Mouse (Mus musculus) gastrocnemius, adult 2 months (tissue): ENCODE data around the gene Cirbp. TPM values are rescaled to one million over a fixed set of nuclear protein-coding genes. Genes with fewer than 3 reads are reported as not detected.
"Not testable (repeated sequence)": the region's sequence is repeated elsewhere in the genome, so short reads cannot be mapped to it uniquely, and the experiment has no call there.

Experiments
- DNase-seq: peaks from one replicate; pipeline ENCODE4 v3.0.0; 2022
- H3K27ac ChIP-seq: fragments of 200-600 bp; 2 replicates; pipeline ENCODE4 v1.8.1; 2022; ENCODE audit warnings: mild to moderate bottlenecking
- H3K4me3 ChIP-seq: fragments of 200-600 bp; 2 replicates; pipeline ENCODE4 v1.8.1; 2022; ENCODE audit warnings: mild to moderate bottlenecking, moderate library complexity
- CTCF ChIP-seq: fragments of 200-600 bp; IDR thresholded peaks from 2 replicates; pipeline ENCODE4 v1.8.1; 2022; ENCODE audit warnings: antibody characterized with exemption, mild to moderate bottlenecking, moderate library complexity
- intact Hi-C: fragments of 180-260 bp; cut with DNase I; formaldehyde crosslinking; loops from one replicate; pipeline ENCODE4 v1.15.1; 2025
- total RNA-seq, 2 experiments: library from RNA; stranded (reverse); gene quantifications; 2 replicates each; pipeline ENCODE4 v1.2.3; 2021

Cirbp gene
- total RNA-seq, 2 experiments from 2014 or later = 22.1 to 30.7 TPM

DNA sequence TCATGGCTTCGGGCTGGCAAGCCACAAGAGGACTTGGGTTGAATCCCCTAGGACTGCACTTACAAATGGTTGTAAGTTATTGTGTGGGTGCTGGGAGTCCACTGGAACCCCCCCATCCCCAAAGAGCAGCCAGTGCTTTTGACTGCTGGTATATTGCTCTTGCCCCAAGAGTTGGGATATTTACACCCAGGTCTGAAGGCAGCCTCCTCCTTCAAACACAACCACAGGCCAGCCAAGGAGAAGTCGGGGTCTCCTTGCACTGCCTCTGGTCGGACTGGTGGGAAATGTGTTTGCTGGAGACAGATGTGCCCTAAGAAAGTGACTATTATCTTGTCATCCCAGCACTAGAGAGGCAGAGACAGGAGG, 3.6 kb upstream of the Cirbp start:
- intact Hi-C loops = no loop called here
- no peak for TF ChIP-seq CTCF
- no peak for DNase-seq
- Histone ChIP-seq H3K4me3 (no peak overlapping the region), H3K27ac (peak overlapping the region; percentile 93)

DNA sequence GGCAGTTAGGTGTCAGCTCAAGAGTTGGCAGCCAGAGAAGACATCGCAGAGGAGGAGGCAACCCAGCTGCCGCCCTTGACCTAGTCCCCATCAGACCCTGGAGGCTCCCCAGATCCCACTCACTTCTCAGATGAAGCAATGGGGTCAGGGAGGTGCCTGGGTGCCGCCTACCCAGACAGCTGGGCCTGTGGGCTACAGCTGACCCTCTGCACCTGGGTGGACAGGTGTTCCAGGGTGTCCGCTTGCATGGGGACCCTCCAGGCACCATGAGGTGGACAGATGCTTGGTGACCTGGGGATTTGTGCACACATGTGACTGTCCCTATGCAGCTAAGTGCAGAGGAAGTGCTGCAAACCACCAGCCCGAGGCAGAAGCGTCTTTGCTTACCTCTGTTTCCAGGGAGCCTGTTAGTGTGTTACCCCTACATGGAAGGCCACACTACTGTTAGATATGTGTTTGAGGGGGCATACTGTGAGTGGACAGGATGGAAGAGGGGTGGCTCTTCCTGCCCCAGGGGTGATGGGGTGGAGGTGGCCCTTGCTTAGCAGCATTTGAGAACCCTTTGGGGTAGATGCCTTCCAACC, 3.0 kb upstream of the Cirbp start:
- intact Hi-C loops = no loop called here
- Histone ChIP-seq H3K4me3 (no peak overlapping the region), H3K27ac (peak overlapping the region; percentile 93)
- TF ChIP-seq CTCF = no peak
- DNase-seq = no peak

DNA sequence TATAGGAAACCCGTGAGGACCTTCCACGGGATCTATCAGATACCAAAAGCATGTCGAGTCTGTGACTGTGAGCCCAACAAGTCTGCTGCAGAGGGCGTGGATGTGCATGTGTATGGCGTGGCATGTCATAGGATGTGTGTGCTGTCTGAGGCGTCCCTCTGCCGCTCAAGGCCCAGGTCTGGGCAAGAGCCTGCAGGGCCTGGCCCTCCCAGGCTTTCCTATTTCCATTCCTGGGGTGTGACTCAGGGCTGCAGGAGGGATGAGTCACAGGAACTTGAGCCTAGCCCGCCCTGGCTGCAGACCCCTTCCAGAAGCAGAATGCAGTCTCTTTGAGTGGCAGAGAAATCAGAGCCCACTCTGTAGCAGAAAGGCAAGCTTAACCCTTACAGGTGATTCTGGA, 2.1 kb upstream of the Cirbp start:
- Histone ChIP-seq H3K27ac (peak overlapping the region; percentile 93), H3K4me3 (no peak overlapping the region; the same call in 1 of the 2 replicates)
- no peak for TF ChIP-seq CTCF
- DNase-seq = peak; percentile 73
- intact Hi-C loops = loop anchor here (2.0 kb wide), 1 partner anchor 179 kb away; the partner anchor contains the start of gene Tmem259

- DNase-seq = no peak
- H3K4me3 ChIP-seq = peak overlapping the region; percentile 70
- H3K27ac ChIP-seq = peak overlapping the region; percentile 93
- TF ChIP-seq CTCF = no peak
- intact Hi-C loops = loop anchor here (2.0 kb wide), 1 partner anchor 180 kb away; the partner anchor contains the start of gene Tmem259
These were observed 1.4 kb upstream of the Cirbp start for GRCm38 (mm10) chr10:80164161-80164997.

DNA sequence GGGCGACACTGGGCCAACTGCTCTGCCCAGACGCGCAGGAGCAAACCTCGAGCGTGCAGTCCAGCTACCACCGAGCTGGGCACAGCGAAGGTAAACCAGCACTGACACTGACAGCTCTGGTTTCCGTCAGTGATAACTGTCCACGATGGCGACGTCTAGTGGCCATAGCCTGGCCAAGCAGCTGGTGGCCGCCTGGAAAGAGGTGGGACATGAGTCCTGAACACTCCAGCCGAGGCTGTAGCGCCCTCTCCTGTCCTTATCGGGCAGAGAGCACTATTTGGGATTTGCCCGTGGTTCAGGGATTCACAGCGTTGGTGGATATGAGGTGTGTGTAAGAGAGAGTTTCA, 814 bp upstream of the Cirbp start:
- DNase-seq = peak; percentile 96
- H3K4me3 ChIP-seq = peak overlapping the region; percentile 70
- TF ChIP-seq CTCF = no peak; the same call in 1 of the 2 replicates
- H3K27ac ChIP-seq = peak overlapping the region; percentile 93
- intact Hi-C loops = loop anchor here (1.0 to 2.0 kb wide), 2 partner anchors 20 to 180 kb away; partner anchors contain the start of gene Tmem259

- DNase-seq, intact Hi-C loops, H3K27ac ChIP-seq, H3K4me3 ChIP-seq: not testable (repeated sequence)
These were observed 351 bp downstream of the Cirbp start for GRCm38 (mm10) chr10:80166136-80166535.

DNA sequence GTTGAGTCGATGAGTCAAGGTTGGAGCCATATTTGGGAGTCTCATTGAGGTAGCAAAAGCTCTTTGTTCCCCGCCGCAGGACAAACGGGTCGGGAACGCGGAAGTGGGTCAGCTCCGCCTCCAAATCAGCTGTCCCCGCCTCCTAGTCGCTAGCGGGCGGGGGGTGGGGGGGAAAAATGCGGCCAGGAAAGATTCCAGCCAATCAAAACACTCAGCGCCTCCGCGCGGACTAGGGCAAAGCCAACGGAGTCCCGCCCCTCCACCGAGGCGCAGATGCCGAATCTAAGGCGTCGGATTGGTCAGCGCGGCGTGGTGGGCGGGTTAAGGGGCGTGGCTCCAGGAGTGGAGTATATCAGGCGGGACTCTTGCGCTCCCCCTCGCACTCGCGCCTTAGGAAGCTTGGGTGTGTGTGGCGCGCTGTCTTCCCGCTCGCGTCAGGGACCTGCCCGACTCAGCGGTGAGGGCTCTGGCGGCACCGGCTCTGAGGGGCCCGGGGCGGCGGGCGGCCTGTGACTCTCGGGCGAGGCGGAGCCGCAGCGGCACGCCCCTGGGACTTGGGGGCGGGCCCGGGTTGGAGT, 1.8 kb downstream of the Cirbp start:
- no peak for TF ChIP-seq CTCF
- DNase-seq = peak; percentile 99
- Histone ChIP-seq H3K4me3 (peak overlapping the region; percentile 99), H3K27ac (peak overlapping the region; percentile 99)
- intact Hi-C loops = no loop called here

GRCm38 (mm10) chr10:80168038-80168661, 2.4 kb downstream of the Cirbp start:
- TF ChIP-seq CTCF = no peak
- Histone ChIP-seq H3K27ac (peak overlapping the region; percentile 99), H3K4me3 (peak overlapping the region; percentile 99)
- intact Hi-C loops = no loop called here
- DNase-seq = peak; percentile 96

- H3K27ac ChIP-seq = peak overlapping the region; percentile 99
- no peak for TF ChIP-seq CTCF
- H3K4me3 ChIP-seq = peak overlapping the region; percentile 99
- DNase-seq = no peak
- intact Hi-C loops = no loop called here
These were observed 3.3 kb downstream of the Cirbp start for GRCm38 (mm10) chr10:80169070-80169469.

DNA sequence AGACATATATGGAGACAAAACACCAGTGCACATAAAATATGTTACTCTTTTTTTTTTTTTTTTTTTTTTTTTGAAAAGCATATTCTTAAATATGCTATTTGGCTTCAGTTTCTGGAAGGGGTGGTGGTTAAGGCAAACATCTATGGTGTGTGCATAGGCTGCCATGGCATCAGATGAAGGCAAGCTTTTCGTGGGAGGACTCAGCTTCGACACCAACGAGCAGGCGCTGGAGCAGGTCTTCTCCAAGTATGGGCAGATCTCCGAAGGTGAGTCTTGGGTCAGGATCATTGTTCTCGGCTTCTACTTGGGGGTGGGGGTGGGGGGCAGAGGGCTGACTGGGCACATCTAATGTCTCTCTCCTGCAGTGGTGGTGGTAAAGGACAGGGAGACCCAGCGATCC, 3.9 kb downstream of the Cirbp start:
- DNase-seq = no peak
- no peak overlapping the region for H3K27ac ChIP-seq
- no peak for TF ChIP-seq CTCF
- intact Hi-C loops = no loop called here
- no peak overlapping the region for H3K4me3 ChIP-seq

- Histone ChIP-seq H3K27ac (no peak overlapping the region), H3K4me3 (no peak overlapping the region; the same call in 1 of the 2 replicates)
- DNase-seq = no peak
- TF ChIP-seq CTCF = no peak
- intact Hi-C loops = no loop called here
These were observed 4.3 kb downstream of the Cirbp start for GRCm38 (mm10) chr10:80170052-80170451.

DNA sequence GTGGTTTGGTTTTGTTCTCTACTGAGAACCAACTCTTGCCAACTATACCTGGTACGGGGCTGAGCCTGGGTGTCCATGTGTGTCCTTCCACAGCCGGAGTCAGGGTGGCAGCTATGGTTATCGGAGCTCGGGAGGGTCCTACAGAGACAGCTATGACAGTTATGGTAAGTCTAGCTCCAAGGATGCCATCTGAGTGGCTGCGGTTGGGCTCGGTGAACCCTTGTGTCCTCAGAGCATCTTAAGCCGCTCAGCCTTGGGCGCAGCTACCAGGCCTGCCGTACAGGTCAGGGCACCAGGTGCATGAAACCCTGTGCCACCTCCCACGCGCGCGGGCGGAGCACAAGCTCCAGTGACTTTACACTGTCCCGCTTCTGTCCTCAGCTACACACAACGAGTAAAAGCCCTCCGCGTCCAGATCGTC, 4.8 kb downstream of the Cirbp start:
- no peak for DNase-seq
- no peak overlapping the region for H3K27ac ChIP-seq
- H3K4me3 ChIP-seq = no peak overlapping the region
- no peak for TF ChIP-seq CTCF
- intact Hi-C loops = no loop called here

DNA sequence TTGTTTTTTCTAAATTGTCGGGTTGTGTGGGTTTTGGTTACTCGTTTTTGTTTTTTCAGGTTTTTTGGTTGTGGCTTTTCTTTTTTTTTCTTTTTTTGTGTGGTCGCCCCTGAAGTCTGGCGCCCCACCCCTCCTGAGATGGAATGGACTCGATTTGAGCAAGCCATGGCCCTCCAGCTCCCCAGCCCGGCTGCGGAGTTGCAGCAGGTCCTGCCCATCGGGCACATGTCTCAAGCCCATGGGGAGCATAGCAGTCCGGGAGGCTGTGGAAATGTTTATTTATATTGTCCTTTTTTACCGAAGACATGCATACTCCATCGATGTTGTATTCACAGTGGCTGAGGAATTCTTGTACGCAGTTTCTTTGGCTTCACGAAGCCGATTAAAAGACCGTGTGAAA, 5.5 kb downstream of the Cirbp start:
- Histone ChIP-seq H3K27ac (no peak overlapping the region; the same call in 1 of the 2 replicates), H3K4me3 (no peak overlapping the region)
- TF ChIP-seq CTCF = no peak
- no peak for DNase-seq
- intact Hi-C loops = no loop called here
